Mouse (Mus musculus) CH12.LX (cell line): ENCODE measurements around the gene Dnajc22. TPM values are rescaled to one million over a fixed set of nuclear protein-coding genes. Genes with fewer than 3 reads are reported as not detected.

ENCODE experiments used
- DNase-seq: peaks from one replicate; pipeline ENCODE4 v3.0.0-alpha.2; 2013; ENCODE audit errors: extremely low read depth
- H3K27ac ChIP-seq: 2 replicates; pipeline ENCODE4 v1.5.1; 2012; ENCODE audit warnings: low read depth, mild to moderate bottlenecking, control low read depth, moderate library complexity; ENCODE audit not compliant: insufficient read depth
- H3K27me3 ChIP-seq: replicated peaks from 2 replicates; pipeline ENCODE3; 2012; ENCODE audit warnings: inconsistent platforms
- H3K36me3 ChIP-seq, 2 experiments: replicated peaks in 1 of 2; 2 replicates each; pipeline versions ENCODE3 to v1.6.1; 2012; ENCODE audit warnings: inconsistent platforms in 1 of 2, low read length in 1 of 2, mild to moderate bottlenecking in 1 of 2, mixed read lengths in 1 of 2, moderate library complexity in 1 of 2; ENCODE audit not compliant: control insufficient read depth in 1 of 2, insufficient read depth in 1 of 2
- H3K4me1 ChIP-seq, 2 experiments: 2 replicates each; pipeline ENCODE4 v1.6.1; 2012; ENCODE audit warnings: inconsistent platforms in 1 of 2, moderate library complexity in 1 of 2; ENCODE audit not compliant: insufficient read depth in 2 of 2, control insufficient read depth in 1 of 2
- H3K4me2 ChIP-seq: 2 replicates; pipeline ENCODE4 v1.6.1; 2012; ENCODE audit warnings: low read depth, mild to moderate bottlenecking, control low read depth; ENCODE audit not compliant: poor library complexity, insufficient read depth, severe bottlenecking
- H3K4me3 ChIP-seq, 3 experiments: fragments of 150-350 bp in 1 of 3; sonication (generic) in 1 of 3; replicated peaks in 1 of 3; 2 replicates each; pipeline versions ENCODE3 to v1.5.1; 2011 to 2012; ENCODE audit warnings: low read depth in 2 of 3, low read length in 2 of 3, mild to moderate bottlenecking in 2 of 3, moderate library complexity in 2 of 3, control low read depth in 1 of 3, improper control_type of control experiment in 1 of 3, inconsistent platforms in 1 of 3, mixed read lengths in 1 of 3; ENCODE audit not compliant: poor library complexity in 1 of 3
- H3K79me2 ChIP-seq: replicated peaks from 2 replicates; pipeline ENCODE4 v1.6.1; 2012; ENCODE audit warnings: mild to moderate bottlenecking, moderate library complexity; ENCODE audit not compliant: control insufficient read depth, poor library complexity, insufficient read depth, severe bottlenecking; ENCODE audit errors: extremely low read depth
- H3K9ac ChIP-seq: 2 replicates; pipeline ENCODE4 v1.6.1; 2012; ENCODE audit warnings: low read depth, mild to moderate bottlenecking, control low read depth, moderate library complexity; ENCODE audit not compliant: insufficient read depth
- H3K9me3 ChIP-seq: replicated peaks from 2 replicates; pipeline ENCODE3; 2012; ENCODE audit warnings: low read length, inconsistent platforms, mixed read lengths
- BHLHE40 ChIP-seq: IDR thresholded peaks from 2 replicates; pipeline ENCODE4 v1.6.1; 2011; ENCODE audit warnings: mild to moderate bottlenecking, low read depth, low read length, improper control_type of control experiment
- CHD1 ChIP-seq: IDR thresholded peaks from 2 replicates; pipeline ENCODE4 v1.6.1; 2012; ENCODE audit warnings: low read depth, low read length, improper control_type of control experiment, inconsistent platforms
- CHD2 ChIP-seq: IDR thresholded peaks from 2 replicates; pipeline ENCODE4 v1.6.1; 2011; ENCODE audit warnings: low read length, improper control_type of control experiment
- CTCF ChIP-seq, 2 experiments: IDR thresholded peaks in 1 of 2; conservative IDR thresholded peaks in 1 of 2; 2 replicates each; pipeline ENCODE4 v1.5.1; 2011 to 2012; ENCODE audit warnings: low read depth in 2 of 2, low read length in 2 of 2, improper control_type of control experiment in 1 of 2, inconsistent platforms in 1 of 2, mild to moderate bottlenecking in 1 of 2, moderate library complexity in 1 of 2
- E2F4 ChIP-seq: IDR thresholded peaks from 2 replicates; pipeline ENCODE4 v1.6.1; 2011; ENCODE audit warnings: low read depth, low read length, improper control_type of control experiment; ENCODE audit not compliant: insufficient replicate concordance
- EP300 ChIP-seq: IDR thresholded peaks from 2 replicates; pipeline ENCODE4 v1.6.1; 2011; ENCODE audit warnings: low read length, improper control_type of control experiment
- ETS1 ChIP-seq: conservative IDR thresholded peaks from 2 replicates; pipeline ENCODE4 v1.6.1; 2012; ENCODE audit warnings: low read depth, mild to moderate bottlenecking, inconsistent platforms, low read length, improper control_type of control experiment, moderate library complexity
- GABPA ChIP-seq: IDR thresholded peaks from 2 replicates; pipeline ENCODE4 v1.6.1; 2012; ENCODE audit warnings: low read depth, low read length, improper control_type of control experiment, inconsistent platforms; ENCODE audit not compliant: insufficient replicate concordance
- HCFC1 ChIP-seq: IDR thresholded peaks from 2 replicates; pipeline ENCODE4 v1.6.1; 2012; ENCODE audit warnings: low read depth, mild to moderate bottlenecking, inconsistent platforms, low read length, improper control_type of control experiment
- IRF4 ChIP-seq: IDR thresholded peaks from 2 replicates; pipeline ENCODE4 v1.6.1; 2014; ENCODE audit warnings: low read depth, mild to moderate bottlenecking, inconsistent platforms, low read length, improper control_type of control experiment
- JUN ChIP-seq: IDR thresholded peaks from 2 replicates; pipeline ENCODE4 v1.6.1; 2011; ENCODE audit warnings: low read depth, mild to moderate bottlenecking, low read length, improper control_type of control experiment, moderate library complexity; ENCODE audit not compliant: insufficient read depth
- JUND ChIP-seq: conservative IDR thresholded peaks from 2 replicates; pipeline ENCODE4 v1.6.1; 2011; ENCODE audit warnings: low read depth, low read length, improper control_type of control experiment
- MAFK ChIP-seq: IDR thresholded peaks from 2 replicates; pipeline ENCODE4 v1.6.1; 2011; ENCODE audit warnings: low read length, improper control_type of control experiment; ENCODE audit not compliant: insufficient replicate concordance
- MAX ChIP-seq: IDR thresholded peaks from 2 replicates; pipeline ENCODE4 v1.6.1; 2011; ENCODE audit warnings: low read length, improper control_type of control experiment
- MAZ ChIP-seq: IDR thresholded peaks from 2 replicates; pipeline ENCODE4 v1.6.1; 2012; ENCODE audit warnings: low read depth, mild to moderate bottlenecking, inconsistent platforms, low read length, improper control_type of control experiment, moderate library complexity
- MYC ChIP-seq: IDR thresholded peaks from 2 replicates; pipeline ENCODE4 v1.6.1; 2011; ENCODE audit warnings: low read depth, mild to moderate bottlenecking, improper control_type of control experiment, low read length
- NELFE ChIP-seq: IDR thresholded peaks from 2 replicates; pipeline ENCODE4 v1.6.1; 2011; ENCODE audit warnings: low read depth, low read length, improper control_type of control experiment
- NRF1 ChIP-seq: IDR thresholded peaks from 2 replicates; pipeline ENCODE4 v1.6.1; 2014; ENCODE audit warnings: low read depth, mild to moderate bottlenecking, inconsistent platforms, low read length, improper control_type of control experiment, moderate library complexity
- PAX5 ChIP-seq: IDR thresholded peaks from 2 replicates; pipeline ENCODE4 v1.6.1; 2012; ENCODE audit warnings: low read length, inconsistent platforms, mixed read lengths
- RCOR1 ChIP-seq: conservative IDR thresholded peaks from 2 replicates; pipeline ENCODE4 v1.6.1; 2012; ENCODE audit warnings: low read depth, mild to moderate bottlenecking, inconsistent platforms, low read length, improper control_type of control experiment
- SIN3A ChIP-seq: IDR thresholded peaks from 2 replicates; pipeline ENCODE4 v1.6.1; 2012; ENCODE audit warnings: low read length, improper control_type of control experiment, inconsistent platforms
- SMC3 ChIP-seq: IDR thresholded peaks from 2 replicates; pipeline ENCODE4 v1.6.1; 2011; ENCODE audit warnings: low read depth, low read length, improper control_type of control experiment
- TCF12 ChIP-seq: IDR thresholded peaks from 2 replicates; pipeline ENCODE4 v1.6.1; 2014; ENCODE audit warnings: low read depth, mild to moderate bottlenecking, inconsistent platforms, low read length, improper control_type of control experiment
- UBTF ChIP-seq: IDR thresholded peaks from 2 replicates; pipeline ENCODE4 v1.6.1; 2012; ENCODE audit warnings: low read depth, mild to moderate bottlenecking, inconsistent platforms, low read length, improper control_type of control experiment, moderate library complexity
- USF1 ChIP-seq: IDR thresholded peaks from 2 replicates; pipeline ENCODE4 v1.6.1; 2014; ENCODE audit warnings: low read depth, mild to moderate bottlenecking, inconsistent platforms, low read length, improper control_type of control experiment
- ZC3H11A ChIP-seq: IDR thresholded peaks from 2 replicates; pipeline ENCODE4 v1.6.1; 2012; ENCODE audit warnings: low read depth, mild to moderate bottlenecking, inconsistent platforms, low read length, improper control_type of control experiment
- ZKSCAN1 ChIP-seq: IDR thresholded peaks from 2 replicates; pipeline ENCODE4 v1.6.1; 2012; ENCODE audit warnings: low read depth, inconsistent platforms, low read length, improper control_type of control experiment, borderline replicate concordance
- ZMIZ1 ChIP-seq: IDR thresholded peaks from 2 replicates; pipeline ENCODE4 v1.6.1; 2012; ENCODE audit warnings: low read depth, mild to moderate bottlenecking, inconsistent platforms, low read length, improper control_type of control experiment
- ZNF384 ChIP-seq: IDR thresholded peaks from 2 replicates; pipeline ENCODE4 v1.6.1; 2012; ENCODE audit warnings: low read depth, low read length, improper control_type of control experiment, inconsistent platforms
- dilution Hi-C: fragments of 300-500 bp; cut with MboI; formaldehyde crosslinking; loops from 2 replicates; pipeline ENCODE4 v1.14.3; 2020; ENCODE audit warnings: low sequenced_read_pairs; ENCODE audit not compliant: extremely low pct_unique_long_range_greater_than_20kb, extremely low pct_ligation_motif_present
- in situ Hi-C: fragments of 300-500 bp; cut with MboI; formaldehyde crosslinking; loops from 3 replicates; pipeline ENCODE4 v1.14.3; 2019; ENCODE audit warnings: low sequenced_read_pairs, low pct_ligation_motif_present, low pct_unique_long_range_greater_than_20kb, mixed read lengths
- polyA plus RNA-seq: library from polyadenylated mRNA; unstranded; fragments of >175 nt; gene quantifications from 2 replicates; pipeline ENCODE4 v1.2.1, GENCODE M21; 2012; ENCODE audit warnings: low read depth; ENCODE audit not compliant: insufficient read length
- total RNA-seq, 2 experiments: library from RNA; depleted of rRNA; stranded (reverse); fragments of 300-350 nt in 1 of 2; fragments of >200 nt in 1 of 2; gene quantifications; 2 replicates each; pipeline ENCODE4 v1.2.3; 2012 to 2014

The Dnajc22 gene
- total and polyA plus RNA-seq, 3 experiments = 10.0 to 24.2 (median 12.4) TPM

- Histone ChIP-seq H3K4me3 (peak within 1 kb of the TSS; percentile 68 to 82 (median 77)), H3K9ac (peak within 1 kb of the TSS; percentile 95), H3K36me3 (peaks cover 25 to 30% of the 10 kb centered on the region in 2 experiments), H3K27ac (peak within 1 kb of the TSS; percentile 80)
- in situ Hi-C loops = no loop called here
- TF ChIP-seq MAZ = no peak
- no peak for TF ChIP-seq CTCF (conservative IDR thresholded peaks at IDR 0.05 in 1 of 2, IDR thresholded peaks at IDR 0.05 in 1 of 2; ENCODE audit: low read depth in 2 of 2, low read length in 2 of 2)
- TF ChIP-seq NRF1 = no peak
- TF ChIP-seq JUND = no peak
- no peak for TF ChIP-seq TCF12
- TF ChIP-seq CHD2 = no peak
- TF ChIP-seq SIN3A = no peak
- no peak for TF ChIP-seq UBTF
- TF ChIP-seq PAX5 = no peak
- no peak for TF ChIP-seq SMC3
- no peak for TF ChIP-seq HCFC1
- no peak for TF ChIP-seq RCOR1
- TF ChIP-seq CHD1 = no peak
- no peak; the same call in 1 of the 2 replicates for TF ChIP-seq NELFE
- TF ChIP-seq MAX = no peak; the same call in 1 of the 2 replicates
- TF ChIP-seq ZNF384 = no peak
- TF ChIP-seq MAFK = no peak
- no peak for TF ChIP-seq JUN
- TF ChIP-seq, all 38 proteins: peak for 0
- dilution Hi-C loops = no loop called here
- Histone ChIP-seq H3K4me2 (peak within 1 kb of the TSS; percentile 88), H3K4me1 (peaks cover 6 to 34% of the 10 kb centered on the region in 2 experiments; a peak in 3 of 4 replicates), H3K27me3 (peaks cover 11% of the 10 kb centered on the region), H3K79me2 (peaks cover 11% of the 10 kb centered on the region), H3K9me3 (peaks cover 5% of the 10 kb centered on the region)
- peak; percentile 37 for DNase-seq
Measured at GRCm38 (mm10) chr15:99074019-99074599, 18.9 kb upstream of the Dnajc22 start, which contains the start of gene Troap. TSS of gene Troap (plus strand) at chr15:99074575.

- peak overlapping the region; percentile 68 to 82 (median 77) for H3K4me3 ChIP-seq
- peaks cover 6 to 34% of the 10 kb centered on the region in 2 experiments; a peak in 3 of 4 replicates for H3K4me1 ChIP-seq
- H3K4me2 ChIP-seq = peak overlapping the region; percentile 88
- dilution Hi-C loops = no loop called here
- peaks cover 11% of the 10 kb centered on the region for H3K79me2 ChIP-seq
- peaks cover 5% of the 10 kb centered on the region for H3K9me3 ChIP-seq
- H3K27me3 ChIP-seq = peaks cover 5% of the 10 kb centered on the region
- H3K9ac ChIP-seq = peak overlapping the region; percentile 95
- H3K27ac ChIP-seq = peak overlapping the region; percentile 80
- peaks cover 25 to 35% of the 10 kb centered on the region in 2 experiments for H3K36me3 ChIP-seq
- DNase-seq = peak; percentile 99
- in situ Hi-C loops = no loop called here
- TF ChIP-seq E2F4 (0 out of 2 replicates have a peak, but pooled peaks have one; percentile 42), USF1 (no peak), TCF12 (peak; percentile 63), HCFC1 (peak; percentile 72), ZMIZ1 (peak; percentile 92), CTCF (conservative IDR thresholded peaks at IDR 0.05 in 1 of 2, IDR thresholded peaks at IDR 0.05 in 1 of 2; ENCODE audit: low read depth in 2 of 2, low read length in 2 of 2) (no peak), IRF4 (peak; percentile 9; the same call in 1 of the 2 replicates), ZC3H11A (no peak), GABPA (no peak), MYC (0 out of 2 replicates have a peak, but pooled peaks have one; percentile 39), ETS1 (no peak), UBTF (no peak), CHD1 (peak; percentile 75; the same call in 1 of the 2 replicates), BHLHE40 (no peak), ZKSCAN1 (no peak), JUND (no peak), JUN (no peak), EP300 (no peak)
Measured at GRCm38 (mm10) chr15:99074600-99075333, 18.2 kb upstream of the Dnajc22 start.
